Mouse (Mus musculus) MEL (cell line): ENCODE data around the gene Dusp13. TPM values are rescaled to one million over a fixed set of nuclear protein-coding genes. Genes with fewer than 3 reads are reported as not detected.

Experiments used
- DNase-seq: peaks from one replicate; pipeline ENCODE4 v3.0.0; 2011; ENCODE audit warnings: low read depth, low spot score
- H3K27ac ChIP-seq: 2 replicates; pipeline ENCODE4 v1.5.1; 2012; ENCODE audit warnings: low read depth, mild to moderate bottlenecking, control low read depth, low read length, moderate library complexity; ENCODE audit not compliant: control insufficient read depth
- H3K27me3 ChIP-seq, 2 experiments: fragments of 150-350 bp in 1 of 2; sonication (generic) in 1 of 2; 2 replicates each; pipeline ENCODE4 v1.6.1; 2012; ENCODE audit warnings: low read length in 2 of 2, mild to moderate bottlenecking in 2 of 2, improper control_type of control experiment in 1 of 2, moderate library complexity in 1 of 2; ENCODE audit not compliant: insufficient read depth in 2 of 2, control insufficient read depth in 1 of 2
- H3K36me3 ChIP-seq, 2 experiments: 2 replicates each; pipeline ENCODE4 v1.6.1; 2012 to 2014; ENCODE audit warnings: low read length in 2 of 2, improper control_type of control experiment in 1 of 2, inconsistent platforms in 1 of 2, mild to moderate bottlenecking in 1 of 2; ENCODE audit not compliant: insufficient read depth in 2 of 2, control insufficient read depth in 1 of 2
- H3K4me1 ChIP-seq, 2 experiments: fragments of 150-350 bp in 1 of 2; sonication (generic) in 1 of 2; 2 replicates each; pipeline ENCODE4 v1.6.1; 2012; ENCODE audit warnings: low read length in 2 of 2, improper control_type of control experiment in 1 of 2, mild to moderate bottlenecking in 1 of 2; ENCODE audit not compliant: insufficient read depth in 2 of 2, control insufficient read depth in 1 of 2
- H3K4me3 ChIP-seq, 2 experiments: fragments of 150-350 bp in 1 of 2; sonication (generic) in 1 of 2; 2 replicates each; pipeline ENCODE4 v1.5.1; 2012; ENCODE audit warnings: low read depth in 2 of 2, low read length in 2 of 2, mild to moderate bottlenecking in 2 of 2, moderate library complexity in 2 of 2, control low read depth in 1 of 2, improper control_type of control experiment in 1 of 2; ENCODE audit not compliant: control insufficient read depth in 1 of 2, insufficient read depth in 1 of 2
- H3K79me2 ChIP-seq: 2 replicates; pipeline ENCODE4 v1.6.1; 2012; ENCODE audit warnings: mild to moderate bottlenecking, low read length, moderate library complexity; ENCODE audit not compliant: control insufficient read depth, poor library complexity, insufficient read depth
- H3K9ac ChIP-seq: 2 replicates; pipeline ENCODE4 v1.6.1; 2012; ENCODE audit warnings: low read depth, mild to moderate bottlenecking, control low read depth, low read length, moderate library complexity; ENCODE audit not compliant: control insufficient read depth, poor library complexity, severe bottlenecking
- H3K9me3 ChIP-seq: fragments of 150-350 bp; sonication (generic); replicated peaks from 2 replicates; pipeline ENCODE4 v1.6.1; 2012; ENCODE audit warnings: mild to moderate bottlenecking, low read length, improper control_type of control experiment, moderate library complexity; ENCODE audit not compliant: insufficient read depth
- BHLHE40 ChIP-seq: IDR thresholded peaks from 2 replicates; pipeline ENCODE4 v1.6.1; 2012; ENCODE audit warnings: low read depth, mild to moderate bottlenecking, inconsistent platforms, low read length, improper control_type of control experiment, borderline replicate concordance
- CHD2 ChIP-seq: IDR thresholded peaks from 2 replicates; pipeline ENCODE4 v1.6.1; 2011; ENCODE audit warnings: low read length, improper control_type of control experiment
- EP300 ChIP-seq, 2 experiments: IDR thresholded peaks; 2 replicates each; pipeline ENCODE4 v1.6.1; 2011; ENCODE audit warnings: improper control_type of control experiment in 2 of 2, low read length in 2 of 2, low read depth in 1 of 2, mild to moderate bottlenecking in 1 of 2
- GATA1 ChIP-seq: IDR thresholded peaks from 2 replicates; pipeline ENCODE4 v1.6.1; 2011; ENCODE audit warnings: low read depth, low read length, improper control_type of control experiment
- MAX ChIP-seq: IDR thresholded peaks from 2 replicates; pipeline ENCODE4 v1.6.1; 2011; ENCODE audit warnings: low read length, improper control_type of control experiment
- MEF2A ChIP-seq: IDR thresholded peaks from 2 replicates; pipeline ENCODE4 v1.6.1; 2014; ENCODE audit warnings: low read depth, mild to moderate bottlenecking, inconsistent platforms, low read length, improper control_type of control experiment; ENCODE audit not compliant: poor library complexity, insufficient replicate concordance, severe bottlenecking; ENCODE audit errors: extremely low read depth
- NELFE ChIP-seq: IDR thresholded peaks from 2 replicates; pipeline ENCODE4 v1.6.1; 2011; ENCODE audit warnings: low read depth, low read length, improper control_type of control experiment
- POLR2A ChIP-seq, 2 experiments: IDR thresholded peaks; 2 replicates each; pipeline ENCODE4 v1.6.1; 2011 to 2012; ENCODE audit warnings: low read length in 2 of 2, mild to moderate bottlenecking in 2 of 2, control low read depth in 1 of 2, improper control_type of control experiment in 1 of 2, low read depth in 1 of 2, moderate library complexity in 1 of 2; ENCODE audit not compliant: control insufficient read depth in 1 of 2, insufficient read depth in 1 of 2, poor library complexity in 1 of 2
- TAL1 ChIP-seq: IDR thresholded peaks from 2 replicates; pipeline ENCODE4 v1.6.1; 2012; ENCODE audit warnings: mild to moderate bottlenecking, inconsistent platforms, low read length, moderate library complexity, mixed read lengths
- TCF12 ChIP-seq: IDR thresholded peaks from 2 replicates; pipeline ENCODE4 v1.6.1; 2014; ENCODE audit warnings: low read depth, mild to moderate bottlenecking, inconsistent platforms, low read length, improper control_type of control experiment, moderate library complexity
- polyA plus RNA-seq, 2 experiments: library from polyadenylated mRNA; stranded (reverse) in 1 of 2; unstranded in 1 of 2; fragments of >175 nt in 1 of 2; fragments of >200 nt in 1 of 2; gene quantifications; 2 replicates each; pipeline versions ENCODE4 v1.2.1 to v1.2.4; 2012; ENCODE audit warnings: low replicate concordance in 2 of 2, low read depth in 1 of 2; ENCODE audit not compliant: insufficient read length in 2 of 2, insufficient read depth in 1 of 2, missing spikeins in 1 of 2
- total RNA-seq: library from RNA; depleted of rRNA; stranded (reverse); fragments of 300-350 nt; gene quantifications from 2 replicates; pipeline ENCODE4 v1.2.3, GENCODE M21; 2012

Gene Dusp13
- total and polyA plus RNA-seq, 3 experiments = 0.08 TPM; not detected in 2

GRCm38 (mm10) chr14:21792250-21792649 lies 41.3 kb upstream of the Dusp13 start:
- H3K27me3 ChIP-seq = no peaks in the 10 kb centered on the region
- H3K9ac ChIP-seq = no peak overlapping the region
- no peaks in the 10 kb centered on the region for H3K79me2 ChIP-seq
- no peaks in the 10 kb centered on the region for H3K9me3 ChIP-seq
- DNase-seq = no peak
- no peak for TF ChIP-seq TCF12
- TF ChIP-seq MEF2A = no peak
- no peak for TF ChIP-seq NELFE
- no peak for TF ChIP-seq GATA1
- TF ChIP-seq MAX = no peak
- TF ChIP-seq CHD2 = no peak
- TF ChIP-seq TAL1 = no peak
- TF ChIP-seq BHLHE40 = no peak
- H3K27ac ChIP-seq = no peak overlapping the region
- H3K4me3 ChIP-seq = no peak overlapping the region
- peaks cover 0 to 2% of the 10 kb centered on the region in 2 experiments; a peak in 2 of 4 replicates for H3K36me3 ChIP-seq
- H3K4me1 ChIP-seq = no peaks in the 10 kb centered on the region

DNA sequence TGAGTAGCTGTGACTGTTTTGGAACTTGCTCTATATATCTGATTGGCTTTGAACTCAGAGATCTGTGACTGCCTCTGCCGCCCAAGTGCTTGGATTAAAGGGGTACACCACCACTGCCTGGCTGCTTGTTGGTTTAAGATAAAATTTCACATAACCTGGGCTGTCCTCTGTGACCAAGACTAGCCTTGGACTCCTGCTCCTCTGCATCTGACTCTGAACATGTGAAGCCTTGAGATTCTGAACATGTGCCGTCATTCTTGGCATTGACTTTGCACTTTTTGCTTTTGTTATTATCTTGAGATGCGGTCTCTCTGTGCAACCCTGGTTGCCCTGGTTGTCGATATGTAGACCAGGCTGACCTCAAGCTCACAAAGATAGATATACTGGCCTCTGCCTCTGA lies 40.7 kb upstream of the Dusp13 start:
- TF ChIP-seq EP300 (IDR thresholded peaks at IDR 0.05; ENCODE audit: low read depth in 1 of 2, low read length in 2 of 2) = no peak
- no peak overlapping the region for H3K9ac ChIP-seq
- peaks cover 0 to 2% of the 10 kb centered on the region in 2 experiments; a peak in 2 of 4 replicates for H3K36me3 ChIP-seq
- H3K4me3 ChIP-seq = no peak overlapping the region
- no peak overlapping the region for H3K27ac ChIP-seq
- H3K79me2 ChIP-seq = no peaks in the 10 kb centered on the region
- no peaks in the 10 kb centered on the region for H3K9me3 ChIP-seq
- no peaks in the 10 kb centered on the region for H3K27me3 ChIP-seq
- no peak for DNase-seq
- no peaks in the 10 kb centered on the region for H3K4me1 ChIP-seq

- no peak overlapping the region for H3K27ac ChIP-seq
Observed at GRCm38 (mm10) chr14:21790585-21791251, 39.7 kb upstream of the Dusp13 start.

More at GRCm38 (mm10) chr14:21790585-21791251, 39.7 kb upstream of the Dusp13 start:
- Histone ChIP-seq H3K79me2 (no peaks in the 10 kb centered on the region), H3K27me3 (no peaks in the 10 kb centered on the region), H3K36me3 (peaks cover 0 to 2% of the 10 kb centered on the region in 2 experiments; a peak in 2 of 4 replicates), H3K4me1 (no peaks in the 10 kb centered on the region), H3K4me3 (no peak overlapping the region), H3K9me3 (no peaks in the 10 kb centered on the region), H3K9ac (no peak overlapping the region)
- DNase-seq = no peak
- TF ChIP-seq POLR2A (IDR thresholded peaks at IDR 0.05; ENCODE audit: control insufficient read depth in 1 of 2, insufficient read depth in 1 of 2, low read depth in 1 of 2, low read length in 2 of 2, poor library complexity in 1 of 2) (no peak), MAX (no peak)
- TF ChIP-seq, all 39 proteins: peak for 0
